Mouse (Mus musculus): ENCODE measurements at regions not wholly inside any gene's neighbourhood (a gene's known extent, or its start where the extent isn't known, plus 50 kb on each side); places are given as distances from the start of the nearest gene placed in this dataset.

DNA sequence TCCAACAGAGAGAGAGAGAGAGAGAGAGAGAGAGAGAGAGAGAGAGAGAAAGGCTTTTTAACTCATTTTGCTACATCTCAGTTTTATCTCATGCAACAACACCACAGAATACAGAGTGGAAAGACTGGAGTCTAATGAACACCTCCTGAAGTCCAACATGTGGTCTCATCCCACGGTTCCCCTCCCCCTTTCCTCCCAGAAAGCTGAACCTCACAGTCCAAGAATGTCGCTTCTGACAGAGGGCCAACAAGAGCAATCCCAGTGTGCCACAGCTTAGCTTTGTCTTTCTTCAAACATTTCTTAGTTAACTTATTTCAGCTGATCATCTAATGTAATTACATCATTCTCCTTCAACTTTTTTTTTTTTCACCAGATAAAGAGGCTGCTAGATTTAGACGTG lies 180.5 kb upstream of the Egln3 start:
- no peak for DNase-seq
- H3K4me3 ChIP-seq (replicated peaks; ENCODE audit: extremely low read depth, low read depth, low read length), result no peak overlapping the region
- no peaks in the 10 kb centered on the region for H3K4me1 ChIP-seq (ENCODE audit: control insufficient read depth, insufficient read depth, low read length)
- 41% methylated on average over 3 of the region's 3 CpGs for WGBS
- TF ChIP-seq CTCF (IDR thresholded peaks at IDR 0.05; ENCODE audit: insufficient read depth, low read length) (no peak), POLR2A (IDR thresholded peaks at IDR 0.05; ENCODE audit: borderline replicate concordance, extremely low read depth, low read depth, low read length) (no peak)

DNA sequence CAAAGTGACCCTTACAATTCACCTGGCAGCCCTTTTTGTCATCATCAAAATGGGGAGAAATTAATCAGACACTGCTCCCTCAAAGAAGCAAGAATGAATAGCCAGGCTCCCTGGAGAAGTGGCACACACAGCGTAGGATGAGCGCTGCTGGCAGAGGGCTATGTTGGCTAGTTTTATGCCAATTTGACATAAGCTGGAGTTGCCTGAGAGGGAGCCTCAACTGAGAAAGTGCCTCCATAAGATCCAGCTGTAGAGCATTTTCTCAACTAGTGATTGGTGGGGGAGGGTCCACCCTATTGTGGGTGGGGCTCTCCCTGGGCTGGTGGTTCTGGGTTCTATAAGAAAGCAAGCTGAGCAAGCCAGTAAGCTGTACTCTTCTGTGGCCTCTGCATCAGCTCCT lies 179.3 kb upstream of the Egln3 start:
- no peak for DNase-seq
- WGBS, result 100% methylated on average over 2 of the region's 2 CpGs
- H3K4me3 ChIP-seq (replicated peaks; ENCODE audit: extremely low read depth, low read depth, low read length), result no peak overlapping the region
- H3K4me1 ChIP-seq (ENCODE audit: control insufficient read depth, insufficient read depth, low read length), result no peaks in the 10 kb centered on the region
- TF ChIP-seq CTCF (IDR thresholded peaks at IDR 0.05; ENCODE audit: insufficient read depth, low read length) (no peak), POLR2A (IDR thresholded peaks at IDR 0.05; ENCODE audit: borderline replicate concordance, extremely low read depth, low read depth, low read length) (no peak)

DNA sequence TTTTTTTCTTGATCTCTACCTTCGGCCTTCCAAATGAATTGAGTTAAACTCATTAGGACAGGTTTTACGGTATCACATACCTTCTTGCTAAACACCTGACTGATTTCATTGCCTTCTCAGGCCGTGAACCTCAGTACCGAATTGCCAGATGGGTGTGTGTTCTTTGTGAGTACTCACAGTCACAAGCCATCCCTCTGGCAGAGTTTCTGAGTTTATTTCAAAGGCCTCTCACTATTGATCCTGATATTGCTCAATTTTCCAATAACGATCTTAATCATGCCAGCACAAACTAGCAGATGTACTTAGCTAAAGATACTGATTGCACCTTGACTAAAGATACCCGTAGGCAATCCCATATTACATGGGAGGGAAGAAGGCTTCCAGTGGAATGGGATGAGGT lies 178.4 kb upstream of the Egln3 start:
- H3K4me1 ChIP-seq (ENCODE audit: control insufficient read depth, insufficient read depth, low read length), result no peaks in the 10 kb centered on the region
- 91% methylated on average over 6 of the region's 6 CpGs for WGBS
- H3K4me3 ChIP-seq (replicated peaks; ENCODE audit: extremely low read depth, low read depth, low read length), result no peak overlapping the region
- TF ChIP-seq CTCF (IDR thresholded peaks at IDR 0.05; ENCODE audit: insufficient read depth, low read length), result no peak
- TF ChIP-seq POLR2A (IDR thresholded peaks at IDR 0.05; ENCODE audit: borderline replicate concordance, extremely low read depth, low read depth, low read length), result no peak
- DNase-seq, result no peak

DNA sequence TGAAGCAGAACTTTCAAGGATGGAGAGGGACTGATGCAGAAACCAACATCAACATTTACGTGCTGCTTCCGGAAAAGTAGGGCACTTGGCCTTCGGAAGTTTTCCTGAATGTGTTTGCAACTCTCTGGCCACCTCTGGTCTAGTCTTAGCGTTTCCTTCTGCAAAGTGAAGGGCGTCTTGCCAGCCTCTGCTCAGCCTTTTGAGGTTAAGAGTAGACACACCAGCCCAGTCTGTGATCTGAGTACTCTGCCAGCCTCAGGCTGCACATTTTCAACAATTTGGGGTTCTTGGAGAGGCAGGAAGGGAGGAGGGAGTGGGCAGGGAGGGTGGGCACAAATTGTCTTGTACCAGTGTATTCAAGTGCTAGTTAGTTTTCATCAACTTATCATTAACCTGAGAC lies 176.7 kb upstream of the Egln3 start:
- TF ChIP-seq POLR2A (IDR thresholded peaks at IDR 0.05; ENCODE audit: borderline replicate concordance, extremely low read depth, low read depth, low read length), result no peak
- TF ChIP-seq CTCF (IDR thresholded peaks at IDR 0.05; ENCODE audit: insufficient read depth, low read length), result no peak
- no peak for DNase-seq
- H3K4me1 ChIP-seq (ENCODE audit: control insufficient read depth, insufficient read depth, low read length), result no peaks in the 10 kb centered on the region
- 71% methylated on average over 5 of the region's 5 CpGs for WGBS
- H3K4me3 ChIP-seq (replicated peaks; ENCODE audit: extremely low read depth, low read depth, low read length), result no peak overlapping the region

DNA sequence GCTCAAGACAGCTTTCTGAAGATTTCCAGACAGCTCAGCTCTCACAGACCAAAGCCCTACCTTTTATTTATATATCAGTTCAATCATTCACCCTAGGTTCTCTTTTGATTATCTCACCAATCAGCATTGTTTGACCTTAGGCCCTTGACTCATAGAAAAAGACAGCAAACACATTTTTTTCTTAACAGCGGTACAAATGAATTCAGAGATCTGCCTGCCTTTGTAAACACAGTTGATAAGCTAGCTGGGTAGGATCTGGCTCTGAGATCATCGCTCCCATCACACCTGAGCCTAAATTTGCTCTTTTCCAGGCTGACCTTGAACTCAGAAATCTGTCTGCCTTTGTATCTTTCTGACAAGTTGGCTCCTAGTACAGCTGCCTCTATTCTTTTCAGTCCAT lies 174.9 kb upstream of the Egln3 start:
- H3K4me1 ChIP-seq (ENCODE audit: control insufficient read depth, insufficient read depth, low read length), result no peaks in the 10 kb centered on the region
- no peak for TF ChIP-seq POLR2A (IDR thresholded peaks at IDR 0.05; ENCODE audit: borderline replicate concordance, extremely low read depth, low read depth, low read length)
- no peak for TF ChIP-seq CTCF (IDR thresholded peaks at IDR 0.05; ENCODE audit: insufficient read depth, low read length)
- no peak for DNase-seq
- WGBS, result 64% methylated on average over 2 of the region's 2 CpGs
- no peak overlapping the region for H3K4me3 ChIP-seq (replicated peaks; ENCODE audit: extremely low read depth, low read depth, low read length)

DNA sequence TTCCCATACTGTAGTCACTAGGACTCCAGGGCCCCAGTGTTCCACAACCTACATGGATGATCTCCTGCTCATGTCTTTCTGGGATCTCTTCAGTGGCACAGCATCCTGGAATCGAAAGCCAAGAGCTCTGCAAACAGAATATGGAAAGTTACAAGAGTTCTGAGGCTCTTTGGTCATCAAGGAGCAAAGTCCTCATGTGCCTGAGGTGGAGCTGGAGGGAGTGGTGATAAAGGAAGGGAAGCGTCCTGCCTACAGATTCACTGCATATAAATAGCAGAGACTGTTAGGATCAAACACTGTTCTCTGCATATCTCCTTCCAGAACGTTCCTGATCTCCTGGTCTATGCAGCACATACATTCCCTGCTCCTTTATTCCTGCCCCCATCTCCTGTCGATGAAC lies 170.4 kb upstream of the Egln3 start:
- 61% methylated on average over 4 of the region's 4 CpGs for WGBS
- no peak for TF ChIP-seq POLR2A (IDR thresholded peaks at IDR 0.05; ENCODE audit: borderline replicate concordance, extremely low read depth, low read depth, low read length)
- TF ChIP-seq CTCF (IDR thresholded peaks at IDR 0.05; ENCODE audit: insufficient read depth, low read length), result no peak
- no peak for DNase-seq
- Histone ChIP-seq H3K4me1 (ENCODE audit: control insufficient read depth, insufficient read depth, low read length) (no peaks in the 10 kb centered on the region), H3K4me3 (replicated peaks; ENCODE audit: extremely low read depth, low read depth, low read length) (no peak overlapping the region)

DNA sequence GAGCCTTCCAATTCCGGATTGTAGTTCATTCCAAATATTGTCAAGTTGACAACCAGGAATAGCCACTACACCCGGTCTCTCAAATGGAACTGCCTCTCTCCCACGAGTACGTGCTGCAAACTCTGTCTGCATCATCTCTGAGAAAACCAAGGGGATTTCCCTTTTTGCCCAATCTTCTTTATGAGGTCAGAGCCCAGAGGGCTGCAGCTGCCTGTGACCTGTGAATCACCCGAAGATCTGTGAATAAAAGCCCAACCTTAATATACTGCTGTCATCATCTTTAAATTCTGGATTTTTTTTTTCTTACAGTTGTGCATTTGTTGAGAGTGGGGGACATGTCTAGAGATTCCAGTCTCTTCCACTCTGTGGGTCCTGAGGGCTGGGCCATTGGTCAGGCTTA lies 165.6 kb upstream of the Egln3 start:
- no peak for TF ChIP-seq CTCF (IDR thresholded peaks at IDR 0.05; ENCODE audit: insufficient read depth, low read length)
- TF ChIP-seq POLR2A (IDR thresholded peaks at IDR 0.05; ENCODE audit: borderline replicate concordance, extremely low read depth, low read depth, low read length), result no peak
- no peak overlapping the region for H3K4me3 ChIP-seq (replicated peaks; ENCODE audit: extremely low read depth, low read depth, low read length)
- H3K4me1 ChIP-seq (ENCODE audit: control insufficient read depth, insufficient read depth, low read length), result no peaks in the 10 kb centered on the region
- DNase-seq, result no peak
- 37% methylated on average over 5 of the region's 5 CpGs for WGBS

DNA sequence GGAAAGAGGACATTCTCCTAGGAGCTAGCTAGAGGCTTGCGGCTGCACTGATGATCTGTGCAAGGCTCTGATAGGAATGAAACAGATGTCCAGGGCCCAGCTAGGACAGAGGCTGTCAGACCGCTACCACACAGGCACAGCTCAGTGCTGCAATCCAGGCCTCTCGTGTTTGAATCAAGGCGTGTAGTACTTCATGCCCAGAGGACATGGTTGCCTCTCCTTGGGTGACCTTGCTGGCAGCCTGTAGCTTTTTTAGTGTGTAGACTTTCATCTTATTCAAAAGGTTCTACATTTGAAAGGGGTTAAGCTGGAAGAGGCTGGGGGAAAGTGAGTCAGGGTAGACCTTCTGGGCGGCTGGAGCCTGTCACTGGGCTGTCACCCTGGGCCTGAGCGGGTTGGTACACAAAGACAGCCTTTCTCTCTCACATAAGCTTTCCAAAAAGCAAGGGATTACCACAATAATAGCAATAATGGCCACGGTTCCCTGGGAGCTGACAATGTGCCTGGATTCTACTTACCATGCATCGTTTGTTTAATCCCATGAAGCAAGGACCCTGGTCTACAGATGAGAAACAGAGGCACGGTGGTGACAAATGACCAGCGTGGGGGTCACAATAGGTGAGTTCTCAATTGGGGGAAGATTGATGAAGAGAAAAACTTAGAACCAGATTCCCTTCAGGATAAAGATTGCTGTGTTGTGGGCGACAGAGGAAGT lies 160.9 kb upstream of the Egln3 start:
- TF ChIP-seq CTCF (IDR thresholded peaks at IDR 0.05; ENCODE audit: insufficient read depth, low read length) (no peak), POLR2A (IDR thresholded peaks at IDR 0.05; ENCODE audit: borderline replicate concordance, extremely low read depth, low read depth, low read length) (no peak)
- Histone ChIP-seq H3K4me3 (replicated peaks; ENCODE audit: extremely low read depth, low read depth, low read length) (no peak overlapping the region), H3K4me1 (ENCODE audit: control insufficient read depth, insufficient read depth, low read length) (no peaks in the 10 kb centered on the region)
- WGBS, result 86% methylated on average over 11 of the region's 11 CpGs
- no peak for DNase-seq

DNA sequence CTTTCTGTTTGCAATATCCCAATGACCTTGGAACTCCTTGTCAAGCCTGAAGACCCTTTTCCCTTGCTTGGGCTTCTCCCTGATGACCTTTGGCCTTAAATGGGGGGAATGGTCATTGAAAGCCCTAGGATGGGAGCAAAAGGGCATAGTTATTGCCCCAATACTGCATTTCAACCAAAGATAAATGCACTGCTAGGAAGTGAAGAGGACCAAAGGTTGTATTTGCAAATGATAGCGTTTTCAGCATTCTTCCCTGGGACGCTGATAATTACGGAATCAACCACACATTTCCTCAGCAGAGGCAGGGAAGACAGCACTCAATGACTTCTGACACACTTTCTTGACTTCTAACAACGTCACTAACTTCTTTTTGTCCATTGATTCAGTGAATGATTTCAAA lies 158.1 kb upstream of the Egln3 start:
- TF ChIP-seq POLR2A (IDR thresholded peaks at IDR 0.05; ENCODE audit: borderline replicate concordance, extremely low read depth, low read depth, low read length) (no peak), CTCF (IDR thresholded peaks at IDR 0.05; ENCODE audit: insufficient read depth, low read length) (no peak)
- WGBS, result 95% methylated on average over 4 of the region's 4 CpGs
- no peak overlapping the region for H3K4me3 ChIP-seq (replicated peaks; ENCODE audit: extremely low read depth, low read depth, low read length)
- DNase-seq, result no peak
- no peaks in the 10 kb centered on the region for H3K4me1 ChIP-seq (ENCODE audit: control insufficient read depth, insufficient read depth, low read length)

DNA sequence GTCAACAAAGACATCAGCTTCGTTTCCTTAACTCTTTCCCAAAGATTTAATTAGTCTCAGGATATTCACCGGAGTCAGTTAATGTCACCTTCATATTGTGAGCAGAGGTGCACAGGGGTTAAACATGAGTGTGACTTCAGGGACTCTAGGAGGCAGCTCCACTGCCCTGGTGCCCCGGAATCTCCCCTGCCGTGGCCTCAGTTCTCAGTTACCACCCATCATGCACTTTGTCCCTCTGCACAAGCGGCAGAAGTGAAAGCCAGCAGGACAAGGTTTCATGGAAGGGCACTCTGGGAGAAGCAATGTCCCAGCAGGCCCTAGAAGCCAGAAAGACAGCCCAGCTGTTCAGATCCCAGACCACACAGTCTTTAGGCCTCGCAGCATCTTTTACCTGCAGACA lies 150.5 kb upstream of the Egln3 start:
- no peaks in the 10 kb centered on the region for H3K4me1 ChIP-seq (ENCODE audit: control insufficient read depth, insufficient read depth, low read length)
- H3K4me3 ChIP-seq (replicated peaks; ENCODE audit: extremely low read depth, low read depth, low read length), result no peak overlapping the region
- DNase-seq, result no peak
- 64% methylated on average over 6 of the region's 6 CpGs for WGBS
- TF ChIP-seq CTCF (IDR thresholded peaks at IDR 0.05; ENCODE audit: insufficient read depth, low read length) (no peak), POLR2A (IDR thresholded peaks at IDR 0.05; ENCODE audit: borderline replicate concordance, extremely low read depth, low read depth, low read length) (no peak)

All from lung, adult 2 months (tissue).